In genomic region chr3:9354756-9355155, GRCm38 (mm10) we compare ENCODE assay signal across 23 mouse cellular contexts.
DNase-seq lines count a peak whose midpoint lies in the region; ATAC-seq lines count a peak whose summit lies in the region.
"Had no signal": no experiment of that assay in that cellular context is flagged by ENCODE, and none has a peak within 500 bp of the region (broad histone marks: within the 10 kb centered on the region; RNA-seq: fewer than 3 reads in every experiment).

No protein-coding gene starts in this region.

- 55% methylated on average over 11 of the region's 11 CpGs for WGBS in heart, embryonic 11.5 days (ENCODE audit: insufficient replicate concordance)
- 31% methylated on average over 11 of the region's 11 CpGs for WGBS in heart, embryonic 14.5 days

- ATAC-seq in heart, embryonic 11.5 days (replicated peaks; ENCODE audit: insufficient number of reproducible peaks, low FRiP score, low TSS enrichment): no peak
- ATAC-seq in heart, embryonic 14.5 days (ENCODE audit: insufficient number of reproducible peaks, insufficient read depth, low FRiP score, low read depth): no peak
- ATAC-seq: CD4-positive, CD25-positive, alpha-beta regulatory T cell, adult 4 months; forebrain, embryonic 14.5 days; forebrain, postnatal 0 days; intestine, embryonic 15.5 days had no signal

- H3K4me1 ChIP-seq in heart, embryonic 11.5 days (ENCODE audit: control insufficient read depth, insufficient read depth, low read length): peaks cover 5% of the 10 kb centered on the region; the same call in 1 of the 2 replicates
- peaks cover 2 to 10% of the 10 kb centered on the region in 2 experiments for H3K4me1 ChIP-seq in heart, embryonic 14.5 days (ENCODE audit: control insufficient read depth in 2 of 2, insufficient read depth in 2 of 2, low read length in 2 of 2)
- H3K4me1 ChIP-seq: embryonic facial prominence, embryonic 12.5 days; embryonic facial prominence, embryonic 15.5 days; hindbrain, embryonic 15.5 days; intestine, embryonic 15.5 days had no signal

- no peak for DNase-seq in heart, postnatal 14 days
- no peak for DNase-seq in heart, postnatal 4 days
- DNase-seq in kidney, adult 18-20 months: peak; percentile 10
- DNase-seq in kidney, adult 8-10 months: no peak
- DNase-seq: adrenal gland, adult 2 months; adrenal gland, postnatal 14 days; cerebellum, adult 11 months; cerebellum, adult 2 months; cerebellum, adult 9-11 months; cerebellum, postnatal 25 days; forebrain, postnatal 0 days; gastrocnemius, adult 2 months; gastrocnemius, postnatal 14 days; heart, adult 2 months had no signal

- H3K4me3 ChIP-seq in heart, embryonic 11.5 days (ENCODE audit: low read depth, low read length): no peak overlapping the region
- no peak overlapping the region for H3K4me3 ChIP-seq in heart, embryonic 14.5 days (ENCODE audit: control insufficient read depth in 1 of 2, insufficient read depth in 1 of 2, low read depth in 1 of 2, low read length in 2 of 2)
- H3K4me3 ChIP-seq: embryonic facial prominence, embryonic 12.5 days; embryonic facial prominence, embryonic 15.5 days; gastrocnemius, adult 2 months; heart, adult 2 months; hindbrain, embryonic 12.5 days; hindbrain, embryonic 15.5 days; intestine, embryonic 15.5 days had no signal

- intact Hi-C loops in heart, postnatal 14 days (cut with DNase I): no loop called here

- H3K9ac ChIP-seq in heart, embryonic 11.5 days (ENCODE audit: low read depth, low read length): no peak overlapping the region
- no peak overlapping the region for H3K9ac ChIP-seq in heart, embryonic 14.5 days (ENCODE audit: low read length)
- H3K9ac ChIP-seq: embryonic facial prominence, embryonic 12.5 days; embryonic facial prominence, embryonic 15.5 days; forebrain, postnatal 0 days; hindbrain, embryonic 12.5 days; hindbrain, embryonic 15.5 days; intestine, embryonic 15.5 days had no signal

- H3K9me3 ChIP-seq in heart, embryonic 11.5 days (replicated peaks; ENCODE audit: control insufficient read depth, low read length): no peaks in the 10 kb centered on the region
- H3K9me3 ChIP-seq in heart, embryonic 14.5 days (ENCODE audit: control insufficient read depth, low read length): no peaks in the 10 kb centered on the region
- H3K9me3 ChIP-seq: embryonic facial prominence, embryonic 12.5 days; embryonic facial prominence, embryonic 15.5 days; hindbrain, embryonic 12.5 days; hindbrain, embryonic 15.5 days; intestine, embryonic 15.5 days had no signal

- H3K36me3 ChIP-seq in heart, embryonic 11.5 days (ENCODE audit: control insufficient read depth, insufficient read depth, low read length): no peaks in the 10 kb centered on the region
- H3K36me3 ChIP-seq in heart, embryonic 14.5 days (ENCODE audit: control insufficient read depth, insufficient read depth, low read length): no peaks in the 10 kb centered on the region
- H3K36me3 ChIP-seq: embryonic facial prominence, embryonic 12.5 days; embryonic facial prominence, embryonic 15.5 days; hindbrain, embryonic 12.5 days; hindbrain, embryonic 15.5 days; intestine, embryonic 15.5 days had no signal

- H3K27me3 ChIP-seq in heart, embryonic 11.5 days (ENCODE audit: control insufficient read depth, insufficient read depth, low read length): no peaks in the 10 kb centered on the region
- no peaks in the 10 kb centered on the region for H3K27me3 ChIP-seq in heart, embryonic 14.5 days (ENCODE audit: control insufficient read depth, insufficient read depth, low read length)
- H3K27me3 ChIP-seq: embryonic facial prominence, embryonic 12.5 days; hindbrain, embryonic 12.5 days; hindbrain, embryonic 15.5 days; intestine, embryonic 15.5 days had no signal

- H3K27ac ChIP-seq in heart, embryonic 11.5 days (ENCODE audit: low read depth, low read length): peak overlapping the region; percentile 37; the same call in 1 of the 2 replicates
- no peak overlapping the region for H3K27ac ChIP-seq in heart, embryonic 14.5 days (replicated peaks in 1 of 2; ENCODE audit: control insufficient read depth in 1 of 2, insufficient read depth in 1 of 2, low read depth in 2 of 2, low read length in 2 of 2)
- H3K27ac ChIP-seq: embryonic facial prominence, embryonic 12.5 days; embryonic facial prominence, embryonic 15.5 days; gastrocnemius, adult 2 months; heart, adult 2 months; hindbrain, embryonic 12.5 days; hindbrain, embryonic 15.5 days; intestine, embryonic 15.5 days had no signal

- peak overlapping the region; percentile 15; the same call in 1 of the 2 replicates for H3K4me2 ChIP-seq in heart, embryonic 11.5 days
- peak overlapping the region; percentile 32; the same call in 1 of the 2 replicates for H3K4me2 ChIP-seq in heart, embryonic 14.5 days (ENCODE audit: low read length)
- H3K4me2 ChIP-seq: embryonic facial prominence, embryonic 12.5 days; embryonic facial prominence, embryonic 15.5 days; hindbrain, embryonic 12.5 days; hindbrain, embryonic 15.5 days; intestine, embryonic 15.5 days had no signal
